Mouse (Mus musculus): Measurements from ENCODE around the gene Nt5dc2. TPM values are rescaled to one million over a fixed set of nuclear protein-coding genes. Genes with fewer than 3 reads are reported as not detected.

The Nt5dc2 gene
- polyA plus RNA-seq, 1 experiment from 2014 or later, result 410 TPM

- Histone ChIP-seq H3K36me3 (replicated peaks) (peaks cover 77% of the 10 kb centered on the region), H3K27me3 (no peaks in the 10 kb centered on the region), H3K9me3 (no peaks in the 10 kb centered on the region), H3K4me3 (replicated peaks) (no peak overlapping the region), H3K4me1 (peaks cover 19% of the 10 kb centered on the region), H3K9ac (no peak overlapping the region), H3K4me2 (no peak overlapping the region), H3K27ac (no peak overlapping the region)
- no peak for ATAC-seq (ENCODE audit: low FRiP score)
- WGBS, result 93% methylated on average over 26 of the region's 26 CpGs
These were observed 5.8 kb downstream of the Nt5dc2 start for GRCm38 (mm10) chr14:31136411-31137280.

DNA sequence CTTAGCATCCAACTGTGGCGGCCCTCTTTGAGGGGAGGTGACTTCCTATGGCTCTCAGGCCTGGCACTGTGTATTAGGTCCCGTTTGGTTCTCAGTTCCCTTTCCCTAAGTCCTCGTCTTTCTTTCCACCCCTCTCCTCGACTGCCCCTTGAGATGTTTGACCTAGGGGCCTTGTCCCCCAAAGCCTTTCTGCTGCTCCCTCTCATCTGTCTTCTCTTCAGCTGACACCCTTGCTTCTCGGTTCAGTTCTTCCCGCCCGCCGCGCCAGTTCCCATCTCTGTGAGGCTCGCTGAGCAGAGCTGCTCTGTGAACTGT, 6.4 kb downstream of the Nt5dc2 start:
- Histone ChIP-seq H3K4me2 (no peak overlapping the region), H3K27me3 (no peaks in the 10 kb centered on the region), H3K4me1 (peaks cover 13% of the 10 kb centered on the region), H3K27ac (0 out of 2 replicates have a peak overlapping the region, but pooled peaks have one; percentile 13), H3K36me3 (replicated peaks) (peaks cover 83% of the 10 kb centered on the region), H3K9me3 (no peaks in the 10 kb centered on the region), H3K9ac (no peak overlapping the region), H3K4me3 (replicated peaks) (no peak overlapping the region)
- no peak for ATAC-seq (ENCODE audit: low FRiP score)
- 85% methylated on average over 10 of the region's 10 CpGs for WGBS

DNA sequence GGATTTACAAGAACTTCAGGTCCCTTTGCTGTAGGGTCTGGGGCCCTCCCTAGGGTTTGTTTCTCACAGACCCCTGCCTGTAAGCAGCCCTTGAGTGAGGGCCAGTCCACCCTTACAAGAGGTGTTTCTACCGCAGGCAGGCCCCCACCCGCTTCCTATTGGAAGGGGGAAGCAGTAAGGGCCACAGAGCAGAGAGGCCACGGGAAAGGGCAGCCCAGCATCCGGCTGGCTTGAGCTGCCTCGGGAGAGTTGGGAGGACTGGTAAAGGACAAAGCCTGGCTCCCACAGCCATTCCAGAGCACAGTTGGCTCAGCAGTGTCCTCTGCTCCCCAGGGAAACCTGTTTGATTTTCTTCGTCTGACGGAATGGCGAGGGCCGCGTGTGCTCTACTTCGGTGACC, 6.9 kb downstream of the Nt5dc2 start:
- 78% methylated on average over 11 of the region's 11 CpGs for WGBS
- Histone ChIP-seq H3K9ac (no peak overlapping the region), H3K27me3 (no peaks in the 10 kb centered on the region), H3K4me1 (peaks cover 8% of the 10 kb centered on the region), H3K27ac (0 out of 2 replicates have a peak overlapping the region, but pooled peaks have one; percentile 13), H3K4me3 (replicated peaks) (no peak overlapping the region), H3K9me3 (no peaks in the 10 kb centered on the region), H3K36me3 (replicated peaks) (peaks cover 88% of the 10 kb centered on the region), H3K4me2 (no peak overlapping the region)
- ATAC-seq (ENCODE audit: low FRiP score), result no peak

DNA sequence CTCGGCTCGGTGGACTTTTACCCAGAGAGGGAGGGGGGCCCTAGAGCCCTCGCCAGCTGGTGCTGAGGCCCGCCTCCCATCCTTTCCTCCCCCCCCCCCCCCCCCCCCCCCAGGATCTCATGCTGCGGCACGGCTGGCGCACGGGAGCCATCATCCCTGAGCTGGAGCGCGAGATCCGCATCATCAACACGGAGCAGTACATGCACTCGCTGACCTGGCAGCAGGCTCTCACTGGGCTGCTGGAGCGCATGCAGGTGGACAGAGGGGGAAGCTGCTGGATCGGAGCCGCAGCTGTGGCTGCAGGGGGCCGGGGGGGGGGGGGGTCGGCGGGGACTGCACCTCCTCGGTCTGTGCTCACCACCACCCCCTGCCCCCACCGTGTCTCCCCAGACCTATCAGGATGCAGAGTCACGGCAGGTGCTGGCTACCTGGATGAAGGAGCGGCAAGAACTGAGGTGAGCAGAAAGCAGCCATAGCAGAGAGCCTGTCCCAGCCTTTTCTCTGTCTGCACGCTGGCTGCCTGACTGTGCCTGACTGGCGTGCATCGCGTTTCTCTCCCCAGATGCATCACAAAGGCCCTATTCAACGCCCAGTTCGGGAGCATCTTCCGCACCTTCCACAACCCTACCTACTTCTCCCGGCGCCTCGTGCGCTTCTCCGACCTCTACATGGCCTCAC, 7.5 kb downstream of the Nt5dc2 start:
- ATAC-seq (ENCODE audit: low FRiP score), result no peak
- no peaks in the 10 kb centered on the region for H3K27me3 ChIP-seq
- H3K9me3 ChIP-seq, result no peaks in the 10 kb centered on the region
- peaks cover 2% of the 10 kb centered on the region for H3K4me1 ChIP-seq
- H3K4me3 ChIP-seq (replicated peaks), result no peak overlapping the region
- H3K27ac ChIP-seq, result 0 out of 2 replicates have a peak overlapping the region, but pooled peaks have one; percentile 25
- WGBS, result 87% methylated on average over 22 of the region's 35 CpGs
- peaks cover 91% of the 10 kb centered on the region for H3K36me3 ChIP-seq (replicated peaks)
- H3K9ac ChIP-seq, result no peak overlapping the region
- H3K4me2 ChIP-seq, result no peak overlapping the region

GRCm38 (mm10) chr14:31138897-31139429, 8.1 kb downstream of the Nt5dc2 start:
- Histone ChIP-seq H3K27ac (no peak overlapping the region), H3K4me3 (replicated peaks) (no peak overlapping the region), H3K9ac (no peak overlapping the region), H3K27me3 (no peaks in the 10 kb centered on the region), H3K4me1 (no peaks in the 10 kb centered on the region), H3K4me2 (no peak overlapping the region), H3K9me3 (no peaks in the 10 kb centered on the region), H3K36me3 (replicated peaks) (peaks cover 91% of the 10 kb centered on the region)
- ATAC-seq (ENCODE audit: low FRiP score), result no peak
- WGBS, result 92% methylated on average over 9 of the region's 9 CpGs

DNA sequence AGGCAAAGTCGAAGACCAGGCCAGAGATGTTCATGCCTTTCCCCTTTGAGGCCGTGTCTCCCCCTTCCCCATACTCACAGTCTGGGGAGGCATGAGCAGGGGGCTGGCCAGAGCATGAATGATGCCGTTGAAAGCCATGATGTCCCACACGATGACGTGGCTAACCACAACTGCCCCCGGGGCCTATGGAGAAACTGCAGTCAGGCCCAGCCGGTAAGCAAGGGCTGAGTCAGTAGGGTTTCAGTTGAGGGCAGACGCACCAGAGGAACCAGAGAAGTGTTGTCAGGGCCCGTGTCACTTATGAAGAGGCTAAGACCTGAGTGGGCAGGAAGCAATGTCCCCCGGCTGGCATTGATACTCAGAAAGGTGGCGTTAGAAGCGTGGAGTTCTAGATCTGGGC, 8.8 kb downstream of the Nt5dc2 start:
- H3K36me3 ChIP-seq (replicated peaks), result peaks cover 84% of the 10 kb centered on the region
- WGBS, result 91% methylated on average over 12 of the region's 12 CpGs
- no peak overlapping the region for H3K27ac ChIP-seq

GRCm38 (mm10) chr14:31140141-31140540, 9.3 kb downstream of the Nt5dc2 start:
- Histone ChIP-seq H3K36me3 (replicated peaks) (peaks cover 79% of the 10 kb centered on the region), H3K9me3 (no peaks in the 10 kb centered on the region), H3K4me1 (no peaks in the 10 kb centered on the region), H3K9ac (no peak overlapping the region), H3K4me2 (no peak overlapping the region), H3K4me3 (replicated peaks) (no peak overlapping the region), H3K27ac (no peak overlapping the region), H3K27me3 (no peaks in the 10 kb centered on the region)
- ATAC-seq (ENCODE audit: low FRiP score), result no peak
- 93% methylated on average over 15 of the region's 15 CpGs for WGBS

More for the DNA sequence above, 8.8 kb downstream of the Nt5dc2 start:
- Histone ChIP-seq H3K9ac (no peak overlapping the region), H3K27me3 (no peaks in the 10 kb centered on the region), H3K4me1 (no peaks in the 10 kb centered on the region), H3K4me3 (replicated peaks) (no peak overlapping the region), H3K9me3 (no peaks in the 10 kb centered on the region), H3K4me2 (no peak overlapping the region)
- no peak for ATAC-seq (ENCODE audit: low FRiP score)

DNA sequence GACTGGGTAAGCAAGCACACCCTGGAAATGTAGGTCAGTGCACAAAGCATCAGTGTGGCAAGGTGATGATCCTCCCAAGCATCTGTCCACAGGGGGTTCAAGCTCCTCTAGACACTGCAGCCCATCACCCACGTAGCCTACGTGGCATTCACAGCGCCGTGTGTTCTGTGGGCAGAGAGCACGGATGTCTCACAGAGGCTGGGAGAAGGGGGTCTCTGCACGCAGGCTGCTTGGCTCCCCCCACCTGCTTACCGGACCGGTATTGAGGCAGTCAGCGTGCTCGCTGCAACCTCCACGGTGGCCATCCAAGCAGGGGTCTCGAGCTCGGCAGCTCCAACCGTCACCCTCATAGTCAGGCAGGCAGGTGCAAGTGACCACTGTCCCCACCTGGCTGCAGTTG, 10.2 kb downstream of the Nt5dc2 start:
- ATAC-seq (ENCODE audit: low FRiP score), result no peak
- Histone ChIP-seq H3K27me3 (no peaks in the 10 kb centered on the region), H3K4me1 (no peaks in the 10 kb centered on the region), H3K27ac (no peak overlapping the region), H3K9ac (no peak overlapping the region), H3K4me3 (replicated peaks) (no peak overlapping the region), H3K36me3 (replicated peaks) (peaks cover 70% of the 10 kb centered on the region), H3K9me3 (no peaks in the 10 kb centered on the region), H3K4me2 (no peak overlapping the region)
- WGBS, result 96% methylated on average over 14 of the region's 14 CpGs

DNA sequence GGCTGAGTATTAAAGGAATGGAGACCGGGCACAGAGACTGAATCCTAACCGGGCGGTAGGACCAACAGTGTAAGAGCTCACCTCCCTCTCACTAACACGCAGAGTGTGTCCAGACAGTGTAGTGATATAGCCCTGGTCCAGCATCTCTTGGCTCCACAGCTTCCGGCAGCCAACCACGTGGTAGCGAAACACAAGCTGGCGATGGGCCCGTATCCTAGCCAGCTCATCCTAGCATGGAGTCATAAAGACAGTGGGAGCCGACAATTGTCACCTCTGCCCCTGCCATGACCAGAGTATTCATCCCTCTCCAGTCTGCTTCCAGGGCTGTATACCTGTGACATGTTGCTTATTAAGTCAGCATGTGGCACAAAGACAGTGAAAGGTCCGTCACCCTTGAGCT, 14.8 kb downstream of the Nt5dc2 start:
- Histone ChIP-seq H3K36me3 (replicated peaks) (peaks cover 23% of the 10 kb centered on the region), H3K27me3 (no peaks in the 10 kb centered on the region)
- WGBS, result 93% methylated on average over 11 of the region's 11 CpGs

GRCm38 (mm10) chr14:31160196-31161150, 29.6 kb downstream of the Nt5dc2 start:
- H3K9ac ChIP-seq, result no peak overlapping the region
- WGBS, result 85% methylated on average over 27 of the region's 27 CpGs

More for the DNA sequence above, 14.8 kb downstream of the Nt5dc2 start:
- no peak overlapping the region for H3K27ac ChIP-seq
- ATAC-seq (ENCODE audit: low FRiP score), result no peak
- H3K9me3 ChIP-seq, result no peaks in the 10 kb centered on the region
- H3K4me3 ChIP-seq (replicated peaks), result no peak overlapping the region
- H3K4me2 ChIP-seq, result no peak overlapping the region
- H3K4me1 ChIP-seq, result no peaks in the 10 kb centered on the region
- no peak overlapping the region for H3K9ac ChIP-seq

GRCm38 (mm10) chr14:31161191-31161590, 30.3 kb downstream of the Nt5dc2 start:
- Histone ChIP-seq H3K27me3 (no peaks in the 10 kb centered on the region), H3K9me3 (no peaks in the 10 kb centered on the region), H3K27ac (no peak overlapping the region), H3K4me3 (replicated peaks) (no peak overlapping the region), H3K9ac (no peak overlapping the region), H3K4me2 (no peak overlapping the region), H3K4me1 (0 out of 2 replicates have a peak, but pooled peaks cover 2% of the 10 kb centered on the region), H3K36me3 (replicated peaks) (no peaks in the 10 kb centered on the region)
- 94% methylated on average over 7 of the region's 7 CpGs for WGBS
- ATAC-seq (ENCODE audit: low FRiP score), result no peak

More at GRCm38 (mm10) chr14:31160196-31161150, 29.6 kb downstream of the Nt5dc2 start:
- H3K9me3 ChIP-seq, result no peaks in the 10 kb centered on the region
- no peaks in the 10 kb centered on the region for H3K27me3 ChIP-seq
- no peaks in the 10 kb centered on the region for H3K36me3 ChIP-seq (replicated peaks)
- ATAC-seq (ENCODE audit: low FRiP score), result no peak
- no peak overlapping the region for H3K27ac ChIP-seq
- H3K4me1 ChIP-seq, result 0 out of 2 replicates have a peak, but pooled peaks cover under 1% of the 10 kb centered on the region
- no peak overlapping the region for H3K4me3 ChIP-seq (replicated peaks)
- no peak overlapping the region for H3K4me2 ChIP-seq
